Mouse (Mus musculus) ES-Bruce4 (cell line): ENCODE data around the gene Cct5. TPM values are rescaled to one million over a fixed set of nuclear protein-coding genes. Genes with fewer than 3 reads are reported as not detected.

ENCODE experiments used
- H3K27ac ChIP-seq: 2 replicates; pipeline ENCODE4 v1.5.1; 2012; ENCODE audit warnings: low read length, inconsistent platforms; ENCODE audit not compliant: insufficient read depth
- H3K27me3 ChIP-seq: 2 replicates; pipeline ENCODE4 v1.6.1; 2012; ENCODE audit warnings: mild to moderate bottlenecking, low read length, inconsistent platforms; ENCODE audit not compliant: control insufficient read depth, poor library complexity, insufficient read depth, severe bottlenecking
- H3K36me3 ChIP-seq: 2 replicates; pipeline ENCODE4 v1.6.1; 2012; ENCODE audit warnings: inconsistent platforms, mild to moderate bottlenecking, low read length, moderate library complexity; ENCODE audit not compliant: control insufficient read depth, poor library complexity, insufficient read depth, severe bottlenecking
- H3K4me1 ChIP-seq: one replicate; pipeline ENCODE4 v1.8.1; 2011; ENCODE audit warnings: low read length; ENCODE audit not compliant: control insufficient read depth, insufficient read depth
- H3K4me3 ChIP-seq: 2 replicates; pipeline ENCODE4 v1.5.1; 2011; ENCODE audit warnings: low read depth, mild to moderate bottlenecking, low read length
- H3K9ac ChIP-seq: 2 replicates; pipeline ENCODE4 v1.6.1; 2012; ENCODE audit warnings: low read depth, mild to moderate bottlenecking, inconsistent platforms; ENCODE audit not compliant: poor library complexity, severe bottlenecking
- H3K9me3 ChIP-seq: replicated peaks from 2 replicates; pipeline ENCODE4 v1.6.1; 2012; ENCODE audit warnings: mild to moderate bottlenecking, low read length, inconsistent platforms; ENCODE audit not compliant: control insufficient read depth, poor library complexity, insufficient read depth, severe bottlenecking
- CTCF ChIP-seq: IDR thresholded peaks from one replicate; pipeline ENCODE4 v1.8.1; 2011; ENCODE audit warnings: low read depth, low read length
- EP300 ChIP-seq: IDR thresholded peaks from 2 replicates; pipeline ENCODE4 v1.6.1; 2011; ENCODE audit warnings: low read depth, low read length; ENCODE audit not compliant: insufficient read depth
- POLR2A ChIP-seq: IDR thresholded peaks from one replicate; pipeline ENCODE4 v1.8.1; 2011; ENCODE audit warnings: low read length; ENCODE audit not compliant: insufficient read depth
- polyA plus RNA-seq: library from polyadenylated mRNA; stranded (reverse); fragments of >200 nt; gene quantifications from 2 replicates; pipeline ENCODE4 v1.2.4, GENCODE M21; 2011; ENCODE audit warnings: low read depth; ENCODE audit not compliant: missing spikeins, insufficient read depth, insufficient read length

Cct5 gene
- 651 and 659 TPM in 2 replicates for polyA plus RNA-seq

GRCm38 (mm10) chr15:31601646-31602374, at the start of gene Cct5, which contains the start of gene Fam173b:
TSS of gene Cct5 (minus strand) at chr15:31601804.
TSS of gene Fam173b (plus strand) at chr15:31601852.
- Histone ChIP-seq H3K4me1 (no peaks in the 10 kb centered on the region), H3K9ac (peak within 1 kb of the TSS; percentile 86), H3K4me3 (peak within 1 kb of the TSS; percentile 97)

DNA sequence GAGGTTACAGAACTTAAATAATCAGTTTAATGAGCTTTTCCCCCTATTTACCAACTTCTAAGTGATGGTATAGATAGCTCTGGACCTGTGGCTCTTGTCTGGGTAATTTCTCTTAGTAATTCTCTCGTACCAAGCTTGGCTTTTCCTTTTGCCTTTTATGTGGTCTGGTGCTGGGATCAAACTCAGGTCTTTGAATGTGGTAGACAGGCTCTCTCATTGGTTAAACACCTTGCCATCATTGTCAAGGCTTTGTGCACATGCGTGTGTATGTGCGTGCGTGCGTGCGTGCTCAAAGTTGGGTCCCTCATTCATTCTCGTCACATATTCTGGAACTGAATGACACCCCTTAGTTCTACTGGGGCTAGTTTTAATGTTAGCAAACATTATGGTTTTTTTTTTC, 49.2 kb upstream of the Cct5 start:
- Histone ChIP-seq H3K27me3 (no peaks in the 10 kb centered on the region), H3K36me3 (no peaks in the 10 kb centered on the region), H3K27ac (no peak overlapping the region), H3K9ac (no peak overlapping the region), H3K4me3 (no peak overlapping the region), H3K4me1 (no peaks in the 10 kb centered on the region), H3K9me3 (no peaks in the 10 kb centered on the region)
- TF ChIP-seq EP300, result no peak
- TF ChIP-seq POLR2A, result no peak
- TF ChIP-seq CTCF, result no peak

More at GRCm38 (mm10) chr15:31601646-31602374, at the start of gene Cct5, which contains the start of gene Fam173b:
- H3K9me3 ChIP-seq, result no peaks in the 10 kb centered on the region
- peaks cover 13% of the 10 kb centered on the region for H3K36me3 ChIP-seq
- H3K27ac ChIP-seq, result no peak within 1 kb of the TSS; the same call in 1 of the 2 replicates
- TF ChIP-seq EP300 (peak; percentile 30; the same call in 1 of the 2 replicates), POLR2A (peak; percentile 77), CTCF (no peak)
- no peaks in the 10 kb centered on the region for H3K27me3 ChIP-seq

- H3K4me1 ChIP-seq, result no peaks in the 10 kb centered on the region
- H3K27ac ChIP-seq, result no peak overlapping the region
- H3K27me3 ChIP-seq, result no peaks in the 10 kb centered on the region
- no peak overlapping the region for H3K4me3 ChIP-seq
- TF ChIP-seq EP300 (no peak), CTCF (no peak), POLR2A (no peak)
- H3K36me3 ChIP-seq, result no peaks in the 10 kb centered on the region
- no peaks in the 10 kb centered on the region for H3K9me3 ChIP-seq
- no peak overlapping the region for H3K9ac ChIP-seq
Observed at GRCm38 (mm10) chr15:31649691-31650090, 48.1 kb upstream of the Cct5 start.

DNA sequence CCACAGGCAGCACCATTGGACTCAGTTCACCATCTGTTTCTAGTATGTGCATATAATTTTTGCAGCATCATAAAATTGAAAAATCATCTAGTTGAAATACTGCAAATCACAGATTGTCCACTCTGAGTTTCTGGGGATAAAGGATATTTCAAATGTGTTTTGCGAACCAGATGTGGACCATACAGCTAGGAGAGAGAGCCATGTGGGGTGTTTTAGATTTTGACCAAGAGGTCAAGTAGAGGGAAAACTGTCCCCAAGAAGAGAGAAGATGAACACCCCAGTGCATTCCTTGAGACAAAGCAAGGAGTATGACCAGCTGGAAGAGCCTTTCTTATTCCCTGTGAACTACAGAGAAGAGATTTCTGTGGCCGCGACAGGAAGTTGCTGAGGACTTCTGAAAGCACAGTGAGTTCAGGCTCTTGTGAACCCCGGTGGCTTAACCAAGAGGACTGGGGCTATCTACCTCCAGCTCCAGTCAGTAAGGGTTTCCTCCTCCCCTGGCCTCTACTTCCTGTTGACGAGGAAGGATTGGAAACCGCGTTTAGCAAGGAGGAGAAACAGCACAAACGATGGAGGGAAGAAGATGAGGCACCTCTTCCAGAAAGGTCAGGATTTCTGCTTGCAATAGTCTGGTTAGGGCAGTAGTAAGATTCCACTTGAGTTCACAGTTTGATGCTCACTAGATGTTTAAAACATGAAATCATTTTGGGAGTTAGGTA, 46.4 kb upstream of the Cct5 start:
- H3K36me3 ChIP-seq, result no peaks in the 10 kb centered on the region
- H3K27ac ChIP-seq, result no peak overlapping the region

GRCm38 (mm10) chr15:31647225-31647624, 45.6 kb upstream of the Cct5 start:
- Histone ChIP-seq H3K4me3 (no peak overlapping the region), H3K36me3 (no peaks in the 10 kb centered on the region), H3K9ac (no peak overlapping the region), H3K4me1 (no peaks in the 10 kb centered on the region), H3K9me3 (no peaks in the 10 kb centered on the region), H3K27ac (no peak overlapping the region), H3K27me3 (no peaks in the 10 kb centered on the region)
- TF ChIP-seq POLR2A (no peak), CTCF (no peak), EP300 (no peak)

More for the DNA sequence above, 46.4 kb upstream of the Cct5 start:
- Histone ChIP-seq H3K9ac (no peak overlapping the region), H3K4me3 (no peak overlapping the region), H3K27me3 (no peaks in the 10 kb centered on the region), H3K9me3 (no peaks in the 10 kb centered on the region), H3K4me1 (no peaks in the 10 kb centered on the region)
- TF ChIP-seq POLR2A (no peak), EP300 (no peak), CTCF (no peak)
